Mouse (Mus musculus) kidney, embryonic 14.5 days (tissue): ENCODE results near the gene Cdc14a. TPM values are rescaled to one million over a fixed set of nuclear protein-coding genes. Genes with fewer than 3 reads are reported as not detected.

ENCODE experiments used
- ATAC-seq: fragments of 200-750 bp; cut with Nextera tagmentation; 2 replicates; pipeline ENCODE4 v1.8.0; 2017; ENCODE audit warnings: moderate number of reproducible peaks, mild to moderate bottlenecking, moderate TSS enrichment, moderate library complexity; ENCODE audit not compliant: low FRiP score, low TSS enrichment
- H3K27ac ChIP-seq: fragments of 300-500 bp; sonication (generic); 2 replicates; pipeline ENCODE4 v1.5.1; 2014; ENCODE audit warnings: low read depth, mild to moderate bottlenecking, low read length, moderate library complexity, mixed read lengths
- H3K27me3 ChIP-seq: fragments of 300-500 bp; sonication (generic); 2 replicates; pipeline ENCODE4 v1.6.1; 2014; ENCODE audit warnings: mild to moderate bottlenecking, low read length; ENCODE audit not compliant: control insufficient read depth, insufficient read depth
- H3K36me3 ChIP-seq: fragments of 300-500 bp; sonication (generic); 2 replicates; pipeline ENCODE4 v1.6.1; 2014; ENCODE audit warnings: low read length, mixed read lengths; ENCODE audit not compliant: control insufficient read depth, insufficient read depth
- H3K4me1 ChIP-seq: fragments of 300-500 bp; sonication (generic); 2 replicates; pipeline ENCODE4 v1.6.1; 2014; ENCODE audit warnings: low read length, mixed read lengths; ENCODE audit not compliant: control insufficient read depth, insufficient read depth
- H3K4me2 ChIP-seq: fragments of 300-500 bp; sonication (generic); replicated peaks from 2 replicates; pipeline ENCODE4 v1.6.1; 2014; ENCODE audit warnings: low read depth, mild to moderate bottlenecking, low read length
- H3K4me3 ChIP-seq: fragments of 300-500 bp; sonication (generic); 2 replicates; pipeline ENCODE4 v1.5.1; 2014; ENCODE audit warnings: mild to moderate bottlenecking, low read length
- H3K9ac ChIP-seq: fragments of 300-500 bp; sonication (generic); 2 replicates; pipeline ENCODE4 v1.6.1; 2014; ENCODE audit warnings: low read depth, mild to moderate bottlenecking, low read length, moderate library complexity
- H3K9me3 ChIP-seq: fragments of 300-500 bp; sonication (generic); 2 replicates; pipeline ENCODE4 v1.6.1; 2016; ENCODE audit warnings: low read length; ENCODE audit not compliant: control insufficient read depth
- WGBS: fragments of 180-500 bp; shearing (Covaris S2); extraction: QIAGEN DNeasy Blood & Tissue Kit; methylation state at CpG from one replicate; pipeline ENCODE4 v1.1.7; 2014; 5-methylcytosine and 5-hydroxymethylcytosine counted together
- polyA plus RNA-seq: library from polyadenylated mRNA; unstranded; fragments of >200 nt; fragmentation: Nextera tagmentation; extraction: Ambion mirVana; gene quantifications from 2 replicates; pipeline ENCODE4 v1.2.1, GENCODE M21; 2014

Gene Cdc14a
- polyA plus RNA-seq, 1 experiment from 2014 or later = 17.9 TPM

GRCm38 (mm10) chr3:116242685-116243084, 181.1 kb downstream of the Cdc14a start:
- 80% methylated on average over 9 of the region's 9 CpGs for WGBS
- H3K4me1 ChIP-seq = no peaks in the 10 kb centered on the region
- no peak for ATAC-seq

GRCm38 (mm10) chr3:116237527-116237926, 186.3 kb downstream of the Cdc14a start:
- no peaks in the 10 kb centered on the region for H3K4me1 ChIP-seq
- WGBS = 86% methylated on average over 5 of the region's 5 CpGs
- no peak for ATAC-seq

More at GRCm38 (mm10) chr3:116242685-116243084, 181.1 kb downstream of the Cdc14a start:
- no peak overlapping the region for H3K9ac ChIP-seq
- no peaks in the 10 kb centered on the region for H3K36me3 ChIP-seq
- H3K27ac ChIP-seq = no peak overlapping the region
- H3K9me3 ChIP-seq = no peaks in the 10 kb centered on the region
- H3K27me3 ChIP-seq = no peaks in the 10 kb centered on the region
- H3K4me3 ChIP-seq = no peak overlapping the region
- H3K4me2 ChIP-seq = no peak overlapping the region

GRCm38 (mm10) chr3:116236856-116237255, 187.0 kb downstream of the Cdc14a start:
- Histone ChIP-seq H3K9me3 (no peaks in the 10 kb centered on the region), H3K4me2 (no peak overlapping the region), H3K36me3 (no peaks in the 10 kb centered on the region), H3K27ac (no peak overlapping the region), H3K4me1 (no peaks in the 10 kb centered on the region), H3K27me3 (no peaks in the 10 kb centered on the region), H3K4me3 (no peak overlapping the region), H3K9ac (no peak overlapping the region)
- 0 out of 2 replicates have a peak, but pooled peaks have one; percentile 39 for ATAC-seq
- WGBS = 72% methylated on average over 4 of the region's 4 CpGs

More at GRCm38 (mm10) chr3:116237527-116237926, 186.3 kb downstream of the Cdc14a start:
- Histone ChIP-seq H3K4me2 (no peak overlapping the region), H3K27me3 (no peaks in the 10 kb centered on the region), H3K4me3 (no peak overlapping the region), H3K36me3 (no peaks in the 10 kb centered on the region), H3K27ac (no peak overlapping the region), H3K9ac (no peak overlapping the region), H3K9me3 (no peaks in the 10 kb centered on the region)

- WGBS = 86% methylated on average over 3 of the region's 3 CpGs
- no peaks in the 10 kb centered on the region for H3K27me3 ChIP-seq
- H3K4me1 ChIP-seq = no peaks in the 10 kb centered on the region
- ATAC-seq = no peak
- H3K4me3 ChIP-seq = no peak overlapping the region
- no peaks in the 10 kb centered on the region for H3K36me3 ChIP-seq
- H3K9me3 ChIP-seq = no peaks in the 10 kb centered on the region
- H3K27ac ChIP-seq = no peak overlapping the region
- no peak overlapping the region for H3K4me2 ChIP-seq
- H3K9ac ChIP-seq = no peak overlapping the region
These were observed 190.3 kb downstream of the Cdc14a start for GRCm38 (mm10) chr3:116233515-116233914.

- Histone ChIP-seq H3K4me2 (no peak overlapping the region), H3K36me3 (no peaks in the 10 kb centered on the region), H3K9ac (no peak overlapping the region), H3K9me3 (no peaks in the 10 kb centered on the region), H3K27me3 (no peaks in the 10 kb centered on the region), H3K4me3 (no peak overlapping the region), H3K4me1 (no peaks in the 10 kb centered on the region), H3K27ac (no peak overlapping the region)
- 75% methylated on average over 5 of the region's 5 CpGs for WGBS
- no peak for ATAC-seq
These were observed 191.1 kb downstream of the Cdc14a start for GRCm38 (mm10) chr3:116232763-116233162.

- 91% methylated on average over 4 of the region's 4 CpGs for WGBS
- no peak overlapping the region for H3K27ac ChIP-seq
These were observed 194.5 kb downstream of the Cdc14a start for GRCm38 (mm10) chr3:116229336-116229735.

GRCm38 (mm10) chr3:116228360-116229245, 195.2 kb downstream of the Cdc14a start:
- no peaks in the 10 kb centered on the region for H3K4me1 ChIP-seq
- no peaks in the 10 kb centered on the region for H3K36me3 ChIP-seq
- no peak for ATAC-seq
- no peak overlapping the region for H3K9ac ChIP-seq
- H3K27me3 ChIP-seq = no peaks in the 10 kb centered on the region
- H3K27ac ChIP-seq = no peak overlapping the region
- H3K4me2 ChIP-seq = no peak overlapping the region
- H3K4me3 ChIP-seq = no peak overlapping the region
- no peaks in the 10 kb centered on the region for H3K9me3 ChIP-seq
- WGBS = 68% methylated on average over 11 of the region's 11 CpGs

More at GRCm38 (mm10) chr3:116229336-116229735, 194.5 kb downstream of the Cdc14a start:
- no peak overlapping the region for H3K9ac ChIP-seq
- H3K4me3 ChIP-seq = no peak overlapping the region
- ATAC-seq = no peak
- no peak overlapping the region for H3K4me2 ChIP-seq
- H3K4me1 ChIP-seq = no peaks in the 10 kb centered on the region
- no peaks in the 10 kb centered on the region for H3K9me3 ChIP-seq
- H3K27me3 ChIP-seq = no peaks in the 10 kb centered on the region
- no peaks in the 10 kb centered on the region for H3K36me3 ChIP-seq

- Histone ChIP-seq H3K27ac (no peak overlapping the region), H3K4me2 (no peak overlapping the region), H3K4me3 (no peak overlapping the region), H3K9me3 (no peaks in the 10 kb centered on the region), H3K36me3 (no peaks in the 10 kb centered on the region), H3K4me1 (no peaks in the 10 kb centered on the region), H3K27me3 (no peaks in the 10 kb centered on the region), H3K9ac (no peak overlapping the region)
- 83% methylated on average over 5 of the region's 5 CpGs for WGBS
- ATAC-seq = no peak
These were observed 196.4 kb downstream of the Cdc14a start for GRCm38 (mm10) chr3:116227383-116227782.

GRCm38 (mm10) chr3:116226915-116227314, 196.9 kb downstream of the Cdc14a start:
- Histone ChIP-seq H3K4me2 (no peak overlapping the region), H3K9ac (no peak overlapping the region), H3K4me1 (0 out of 2 replicates have a peak, but pooled peaks cover 2% of the 10 kb centered on the region), H3K4me3 (no peak overlapping the region), H3K36me3 (no peaks in the 10 kb centered on the region), H3K9me3 (no peaks in the 10 kb centered on the region), H3K27ac (no peak overlapping the region), H3K27me3 (no peaks in the 10 kb centered on the region)
- WGBS = 92% methylated on average over 6 of the region's 6 CpGs
- no peak for ATAC-seq
